Mouse (Mus musculus): ENCODE results near the gene Dcxr.

Gene Dcxr

GRCm38 (mm10) chr11:120709551-120709950 lies 17.5 kb downstream of the Dcxr start:
- 80% methylated on average over 2 of the region's 2 CpGs for WGBS

GRCm38 (mm10) chr11:120707969-120708368 lies 19.1 kb downstream of the Dcxr start:
- 60% methylated on average over 5 of the region's 5 CpGs for WGBS

- WGBS: 49% methylated on average over 12 of the region's 12 CpGs
Observed at GRCm38 (mm10) chr11:120707225-120707624, 19.9 kb downstream of the Dcxr start.

- 59% methylated on average over 5 of the region's 5 CpGs for WGBS
Observed at GRCm38 (mm10) chr11:120706120-120706519, 21.0 kb downstream of the Dcxr start.

GRCm38 (mm10) chr11:120704486-120705325 lies 22.4 kb downstream of the Dcxr start:
- 60% methylated on average over 7 of the region's 8 CpGs for WGBS

GRCm38 (mm10) chr11:120703696-120704454 lies 23.2 kb downstream of the Dcxr start:
- WGBS: 68% methylated on average over 15 of the region's 15 CpGs

- 57% methylated on average over 10 of the region's 10 CpGs for WGBS
Observed at GRCm38 (mm10) chr11:120697741-120698140, 29.3 kb downstream of the Dcxr start.

- WGBS: 87% methylated on average over 6 of the region's 6 CpGs
Observed at GRCm38 (mm10) chr11:120696568-120696967, 30.5 kb downstream of the Dcxr start.

GRCm38 (mm10) chr11:120695641-120696040 lies 31.4 kb downstream of the Dcxr start:
- WGBS: 66% methylated on average over 12 of the region's 12 CpGs

- WGBS: 37% methylated on average over 4 of the region's 4 CpGs
Observed at GRCm38 (mm10) chr11:120695184-120695583, 31.9 kb downstream of the Dcxr start.

- WGBS: 86% methylated on average over 3 of the region's 3 CpGs
Observed at GRCm38 (mm10) chr11:120693461-120693860, 33.6 kb downstream of the Dcxr start.

GRCm38 (mm10) chr11:120692471-120693011 lies 34.5 kb downstream of the Dcxr start:
- WGBS: 53% methylated on average over 4 of the region's 4 CpGs

- 73% methylated on average over 3 of the region's 3 CpGs for WGBS
Observed at GRCm38 (mm10) chr11:120689365-120689764, 37.7 kb downstream of the Dcxr start.

- 59% methylated on average over 20 of the region's 20 CpGs for WGBS
Observed at GRCm38 (mm10) chr11:120686650-120687272, 40.3 kb downstream of the Dcxr start.

GRCm38 (mm10) chr11:120684660-120685059 lies 42.4 kb downstream of the Dcxr start:
- 95% methylated on average over 2 of the region's 2 CpGs for WGBS

- 78% methylated on average over 2 of the region's 2 CpGs for WGBS
Observed at GRCm38 (mm10) chr11:120684086-120684485, 43.0 kb downstream of the Dcxr start.

- 86% methylated on average over 3 of the region's 3 CpGs for WGBS
Observed at GRCm38 (mm10) chr11:120683536-120683935, 43.5 kb downstream of the Dcxr start.

GRCm38 (mm10) chr11:120682683-120683082 lies 44.4 kb downstream of the Dcxr start:
- 85% methylated on average over 5 of the region's 5 CpGs for WGBS

GRCm38 (mm10) chr11:120679909-120680308 lies 47.2 kb downstream of the Dcxr start:
- 66% methylated on average over 3 of the region's 3 CpGs for WGBS

GRCm38 (mm10) chr11:120676951-120677350 lies 50.1 kb downstream of the Dcxr start:
- 97% methylated on average over 4 of the region's 4 CpGs for WGBS

- 77% methylated on average over 5 of the region's 5 CpGs for WGBS
Observed at GRCm38 (mm10) chr11:120675875-120676274, 51.2 kb downstream of the Dcxr start.

All from cerebral cortex, adult 2 months (tissue).